Mouse (Mus musculus) bone marrow, adult 2 months (tissue): ENCODE data around the gene Armc10. TPM values are rescaled to one million over a fixed set of nuclear protein-coding genes. Genes with fewer than 3 reads are reported as not detected.

ENCODE experiments used
- H3K27ac ChIP-seq: fragments of 200-500 bp; 2 replicates; pipeline ENCODE4 v1.5.1; 2012; ENCODE audit warnings: low read depth, mild to moderate bottlenecking, control low read depth, inconsistent platforms, low read length; ENCODE audit not compliant: control insufficient read depth, poor library complexity, insufficient read depth
- H3K4me1 ChIP-seq: fragments of 200-500 bp; 2 replicates; pipeline ENCODE4 v1.6.1; 2011; ENCODE audit warnings: low read length; ENCODE audit not compliant: control insufficient read depth, insufficient read depth
- H3K4me3 ChIP-seq: fragments of 200-500 bp; replicated peaks from 2 replicates; pipeline ENCODE3; 2011; ENCODE audit warnings: mild to moderate bottlenecking, low read depth, low read length, control low read depth; ENCODE audit not compliant: control insufficient read depth
- CTCF ChIP-seq: fragments of 200-500 bp; IDR thresholded peaks from 2 replicates; pipeline ENCODE4 v1.5.1; 2011; ENCODE audit warnings: low read length, control low read depth; ENCODE audit not compliant: control insufficient read depth, insufficient read depth
- POLR2A ChIP-seq: fragments of 200-500 bp; IDR thresholded peaks from 2 replicates; pipeline ENCODE4 v1.6.1; 2011; ENCODE audit warnings: low read depth, mild to moderate bottlenecking, control low read depth, low read length, borderline replicate concordance; ENCODE audit not compliant: control insufficient read depth
- WGBS: fragments of 180-500 bp; shearing (Covaris S2); methylation state at CpG from one replicate; pipeline ENCODE4 v1.1.7; 2018; 5-methylcytosine and 5-hydroxymethylcytosine counted together
- polyA plus RNA-seq: library from polyadenylated mRNA; stranded (reverse); fragments of >200 nt; gene quantifications from 2 replicates; pipeline ENCODE4 v1.2.4, GENCODE M21; 2011; ENCODE audit warnings: low replicate concordance; ENCODE audit not compliant: missing spikeins, insufficient read depth, insufficient read length

Gene Armc10
- polyA plus RNA-seq, 1 experiment, result 12.9 TPM

GRCm38 (mm10) chr5:21673742-21674141, 28.1 kb downstream of the Armc10 start:
- no peak overlapping the region for H3K4me3 ChIP-seq
- H3K27ac ChIP-seq, result no peak overlapping the region
- H3K4me1 ChIP-seq, result no peaks in the 10 kb centered on the region
- WGBS, result 88% methylated on average over 9 of the region's 9 CpGs
- TF ChIP-seq CTCF (no peak), POLR2A (no peak)

GRCm38 (mm10) chr5:21675019-21675418, 29.4 kb downstream of the Armc10 start:
- Histone ChIP-seq H3K27ac (no peak overlapping the region), H3K4me3 (no peak overlapping the region), H3K4me1 (no peaks in the 10 kb centered on the region)
- 89% methylated on average over 12 of the region's 12 CpGs for WGBS
- no peak for TF ChIP-seq CTCF
- no peak for TF ChIP-seq POLR2A

GRCm38 (mm10) chr5:21675494-21675893, 29.9 kb downstream of the Armc10 start:
- no peaks in the 10 kb centered on the region for H3K4me1 ChIP-seq
- no peak overlapping the region for H3K27ac ChIP-seq
- H3K4me3 ChIP-seq, result no peak overlapping the region
- no peak for TF ChIP-seq POLR2A
- no peak for TF ChIP-seq CTCF
- 94% methylated on average over 23 of the region's 23 CpGs for WGBS

GRCm38 (mm10) chr5:21677939-21678338, 32.3 kb downstream of the Armc10 start:
- TF ChIP-seq POLR2A, result no peak
- TF ChIP-seq CTCF, result no peak
- H3K4me3 ChIP-seq, result no peak overlapping the region
- no peaks in the 10 kb centered on the region for H3K4me1 ChIP-seq
- WGBS, result 84% methylated on average over 6 of the region's 6 CpGs
- H3K27ac ChIP-seq, result no peak overlapping the region

GRCm38 (mm10) chr5:21678363-21678762, 32.8 kb downstream of the Armc10 start:
- 87% methylated on average over 9 of the region's 9 CpGs for WGBS
- H3K4me3 ChIP-seq, result no peak overlapping the region
- TF ChIP-seq CTCF, result no peak
- no peak for TF ChIP-seq POLR2A
- no peaks in the 10 kb centered on the region for H3K4me1 ChIP-seq
- no peak overlapping the region for H3K27ac ChIP-seq

GRCm38 (mm10) chr5:21680029-21680428, 34.4 kb downstream of the Armc10 start:
- 73% methylated on average over 4 of the region's 4 CpGs for WGBS
- Histone ChIP-seq H3K27ac (no peak overlapping the region), H3K4me3 (no peak overlapping the region), H3K4me1 (no peaks in the 10 kb centered on the region)
- no peak for TF ChIP-seq CTCF
- no peak for TF ChIP-seq POLR2A

GRCm38 (mm10) chr5:21680940-21681339, 35.3 kb downstream of the Armc10 start:
- Histone ChIP-seq H3K4me1 (no peaks in the 10 kb centered on the region), H3K27ac (no peak overlapping the region), H3K4me3 (no peak overlapping the region)
- TF ChIP-seq CTCF, result no peak
- no peak for TF ChIP-seq POLR2A
- WGBS, result 67% methylated on average over 5 of the region's 5 CpGs

- Histone ChIP-seq H3K27ac (no peak overlapping the region), H3K4me3 (no peak overlapping the region)
- TF ChIP-seq CTCF, result no peak
- TF ChIP-seq POLR2A, result no peak
Observed at GRCm38 (mm10) chr5:21683811-21684210, 38.2 kb downstream of the Armc10 start.

GRCm38 (mm10) chr5:21685001-21685400, 39.4 kb downstream of the Armc10 start:
- Histone ChIP-seq H3K4me3 (no peak overlapping the region), H3K4me1 (no peaks in the 10 kb centered on the region), H3K27ac (no peak overlapping the region)
- 83% methylated on average over 10 of the region's 10 CpGs for WGBS
- TF ChIP-seq POLR2A, result no peak

More at GRCm38 (mm10) chr5:21683811-21684210, 38.2 kb downstream of the Armc10 start:
- 87% methylated on average over 9 of the region's 9 CpGs for WGBS
- H3K4me1 ChIP-seq, result no peaks in the 10 kb centered on the region
